In the genomic region with DNA sequence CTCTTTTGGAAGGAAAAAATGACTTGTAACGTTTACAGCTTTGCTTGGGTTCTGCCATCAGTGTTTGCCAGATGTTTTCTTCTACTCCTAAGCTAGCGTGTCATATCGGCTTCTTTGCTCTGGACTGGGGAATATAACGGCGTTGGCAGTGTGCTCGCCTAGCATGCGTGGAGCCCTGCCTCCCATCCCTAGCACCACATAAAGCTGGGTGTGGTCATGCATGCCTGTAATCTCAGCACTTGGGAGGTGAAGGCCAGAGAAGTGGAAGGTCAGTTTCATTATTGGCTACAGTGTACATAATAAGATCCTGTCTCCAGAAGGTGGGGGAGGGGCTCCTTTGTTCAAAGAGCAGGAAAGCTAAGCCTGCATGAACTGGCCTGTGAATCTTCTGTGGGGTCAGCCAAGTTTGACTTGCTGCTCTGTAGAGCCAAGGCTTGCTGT, we compare ENCODE assay signal across 9 mouse cellular contexts. TPM values are rescaled to one million over a fixed set of nuclear protein-coding genes. Genes with fewer than 3 reads are reported as not detected.
A peak's percentile ranks its signal among the peaks of the same experiment; 100 is the strongest.
DNase-seq lines count a peak whose midpoint lies in the region; ATAC-seq and TF ChIP-seq lines count a peak whose summit lies in the region.
"Had no signal": no experiment of that assay in that cellular context is flagged by ENCODE, and none has a peak within 500 bp of the region (broad histone marks: within the 10 kb centered on the region; RNA-seq: fewer than 3 reads in every experiment).

No protein-coding gene starts in this region.

- no peaks in the 10 kb centered on the region for H3K9me3 ChIP-seq in heart, postnatal 0 days (replicated peaks; ENCODE audit: control insufficient read depth, low read length)
- H3K9me3 ChIP-seq in embryonic facial prominence, embryonic 10.5 days = no peaks in the 10 kb centered on the region
- H3K9me3 ChIP-seq in kidney, embryonic 16.5 days (ENCODE audit: low read length) = no peaks in the 10 kb centered on the region
- H3K9me3 ChIP-seq in forebrain, embryonic 12.5 days = no peaks in the 10 kb centered on the region

- intact Hi-C loops in heart, adult 2 months (cut with DNase I) = loop anchor here (5.0 to 10.0 kb wide), 2 partner anchors 337 to 510 kb away; a partner anchor contains a TSS
- intact Hi-C loops in left cerebral cortex, adult 2 months (cut with DNase I) = no loop called here

- WGBS in heart, postnatal 0 days = 67% methylated on average over 7 of the region's 7 CpGs
- 58% methylated on average over 7 of the region's 7 CpGs for WGBS in heart, adult 2 months
- 88% methylated on average over 7 of the region's 7 CpGs for WGBS in embryonic facial prominence, embryonic 10.5 days
- WGBS in kidney, embryonic 16.5 days = 49% methylated on average over 7 of the region's 7 CpGs
- 86% methylated on average over 7 of the region's 7 CpGs for WGBS in forebrain, embryonic 12.5 days

- H3K4me1 ChIP-seq in heart, postnatal 0 days (ENCODE audit: control insufficient read depth, insufficient read depth) = peaks cover 31% of the 10 kb centered on the region
- peaks cover 13% of the 10 kb centered on the region for H3K4me1 ChIP-seq in heart, adult 2 months (ENCODE audit: control insufficient read depth, insufficient read depth, low read length)
- H3K4me1 ChIP-seq in embryonic facial prominence, embryonic 10.5 days = peaks cover 52% of the 10 kb centered on the region
- H3K4me1 ChIP-seq in kidney, embryonic 16.5 days (ENCODE audit: insufficient read depth, low read length) = peaks cover 39% of the 10 kb centered on the region
- H3K4me1 ChIP-seq in forebrain, embryonic 12.5 days = peaks cover 22% of the 10 kb centered on the region

- no peak overlapping the region for H3K4me2 ChIP-seq in heart, postnatal 0 days (ENCODE audit: low read depth, low read length)
- H3K4me2 ChIP-seq in kidney, embryonic 16.5 days (replicated peaks; ENCODE audit: low read depth, low read length) = 0 out of 2 replicates have a peak overlapping the region, but pooled peaks have one; percentile 0
- H3K4me2 ChIP-seq in forebrain, embryonic 12.5 days = no peak overlapping the region

- peak; percentile 13 for DNase-seq in heart, postnatal 0 days (ENCODE audit: low spot score)
- no peak for DNase-seq in heart, adult 2 months
- no peak for DNase-seq in embryonic facial prominence, embryonic 10.5 days (ENCODE audit: low spot score)
- DNase-seq in naive thymus-derived CD4-positive, alpha-beta T cell, adult 2 months (ENCODE audit: low read depth) = peak; percentile 16
- no peak for DNase-seq in left cerebral cortex, adult 2 months (ENCODE audit: extremely low spot score in 1 of 2, low spot score in 2 of 2)
- no peak for DNase-seq in left cerebral cortex, adult 8-10 months (ENCODE audit: low spot score in 2 of 2)
- DNase-seq: liver had no signal

- ATAC-seq in heart, postnatal 0 days (ENCODE audit: insufficient read depth, low read depth) = no peak
- peak; percentile 35 for ATAC-seq in kidney, embryonic 16.5 days (ENCODE audit: low FRiP score, low TSS enrichment)
- no peak for ATAC-seq in forebrain, embryonic 12.5 days (ENCODE audit: low FRiP score)

- no peak for TF ChIP-seq POLR2A in heart, adult 2 months (IDR thresholded peaks at IDR 0.05; ENCODE audit: insufficient read depth, low read depth, low read length)

- no peaks in the 10 kb centered on the region; the same call in 1 of the 2 replicates for H3K79me2 ChIP-seq in heart, adult 2 months (replicated peaks; ENCODE audit: control insufficient read depth, insufficient read depth, low read length)

- TF ChIP-seq CTCF in heart, postnatal 0 days (IDR thresholded peaks at IDR 0.05; ENCODE audit: low read depth) = no peak
- TF ChIP-seq CTCF in heart, adult 2 months (IDR thresholded peaks at IDR 0.05) = no peak
- no peak for TF ChIP-seq CTCF in left cerebral cortex, adult 2 months (IDR thresholded peaks at IDR 0.05)

- H3K36me3 ChIP-seq in heart, postnatal 0 days (replicated peaks; ENCODE audit: control insufficient read depth, insufficient read depth, low read length) = no peaks in the 10 kb centered on the region
- H3K36me3 ChIP-seq in heart, adult 2 months (ENCODE audit: control insufficient read depth, insufficient read depth, low read length) = peaks cover 3% of the 10 kb centered on the region; the same call in 1 of the 2 replicates
- H3K36me3 ChIP-seq in embryonic facial prominence, embryonic 10.5 days (replicated peaks) = peaks cover 7% of the 10 kb centered on the region
- H3K36me3 ChIP-seq in kidney, embryonic 16.5 days (ENCODE audit: insufficient read depth, low read length) = no peaks in the 10 kb centered on the region; the same call in 1 of the 2 replicates
- H3K36me3 ChIP-seq in forebrain, embryonic 12.5 days (replicated peaks) = no peaks in the 10 kb centered on the region

- H3K4me3 ChIP-seq in heart, postnatal 0 days (ENCODE audit: low read depth, low read length) = no peak overlapping the region
- no peak overlapping the region for H3K4me3 ChIP-seq in heart, adult 2 months
- H3K4me3 ChIP-seq in embryonic facial prominence, embryonic 10.5 days = no peak overlapping the region
- no peak overlapping the region for H3K4me3 ChIP-seq in kidney, embryonic 16.5 days (ENCODE audit: low read length)
- H3K4me3 ChIP-seq in left cerebral cortex, adult 2 months = no peak overlapping the region
- no peak overlapping the region for H3K4me3 ChIP-seq in forebrain, embryonic 12.5 days (replicated peaks)

- peak overlapping the region; percentile 30; the same call in 1 of the 2 replicates for H3K27ac ChIP-seq in heart, postnatal 0 days (ENCODE audit: low read depth)
- no peak overlapping the region for H3K27ac ChIP-seq in heart, adult 2 months
- H3K27ac ChIP-seq in embryonic facial prominence, embryonic 10.5 days (replicated peaks) = peak overlapping the region; percentile 31
- peak overlapping the region; percentile 82 for H3K27ac ChIP-seq in kidney, embryonic 16.5 days (ENCODE audit: low read length)
- no peak overlapping the region for H3K27ac ChIP-seq in left cerebral cortex, adult 2 months
- H3K27ac ChIP-seq in forebrain, embryonic 12.5 days = no peak overlapping the region

- 0 out of 2 replicates have a peak, but pooled peaks cover 4% of the 10 kb centered on the region for H3K27me3 ChIP-seq in heart, postnatal 0 days (ENCODE audit: control insufficient read depth, insufficient read depth, low read length)
- H3K27me3 ChIP-seq in heart, adult 2 months (ENCODE audit: control insufficient read depth, insufficient read depth, low read length) = no peaks in the 10 kb centered on the region
- 0 out of 2 replicates have a peak, but pooled peaks cover 11% of the 10 kb centered on the region for H3K27me3 ChIP-seq in embryonic facial prominence, embryonic 10.5 days (replicated peaks; ENCODE audit: low read depth, poor library complexity, severe bottlenecking)
- no peaks in the 10 kb centered on the region for H3K27me3 ChIP-seq in kidney, embryonic 16.5 days (ENCODE audit: insufficient read depth, low read length)
- peaks cover 3% of the 10 kb centered on the region; the same call in 1 of the 2 replicates for H3K27me3 ChIP-seq in forebrain, embryonic 12.5 days

- TF ChIP-seq EP300 in heart, postnatal 0 days (IDR thresholded peaks at IDR 0.05; ENCODE audit: low read depth) = no peak
- TF ChIP-seq EP300 in heart, adult 2 months (IDR thresholded peaks at IDR 0.05; ENCODE audit: insufficient read depth, low read depth, low read length) = no peak

- H3K9ac ChIP-seq in heart, postnatal 0 days (replicated peaks; ENCODE audit: low read depth, low read length) = no peak overlapping the region
- no peak overlapping the region for H3K9ac ChIP-seq in heart, adult 2 months (ENCODE audit: low read depth, low read length)
- H3K9ac ChIP-seq in kidney, embryonic 16.5 days (replicated peaks; ENCODE audit: low read length) = no peak overlapping the region; the same call in 1 of the 2 replicates
- no peak overlapping the region for H3K9ac ChIP-seq in forebrain, embryonic 12.5 days

RNA-seq across cellular contexts. Expression of a gene that starts 1.5 kb away (rescaled TPM):
- not detected in 2 replicates for total RNA-seq in heart, postnatal 0 days (2014; rRNA removed; ENCODE audit: low replicate concordance)
- polyA plus RNA-seq in heart, postnatal 0 days (2015; fragmentation: Nextera tagmentation; extraction: Ambion mirVana) = 0.04 TPM in 1 of 2 replicates, not detected in the other
- not detected for total RNA-seq in heart, adult 2 months (2021)
- 0.10 TPM in 1 of 2 replicates, not detected in the other for polyA plus RNA-seq in heart, adult 2 months (2012; rRNA removed)
- polyA plus RNA-seq in embryonic facial prominence, embryonic 10.5 days (2016; fragmentation: Nextera tagmentation; extraction: Ambion mirVana) = 0.21 and 0.28 TPM in 2 replicates
- 0.81 and 1.0 TPM in 2 replicates for polyA plus RNA-seq in kidney, embryonic 16.5 days (2015; fragmentation: Nextera tagmentation; extraction: Ambion mirVana)
- not detected for total RNA-seq in left cerebral cortex, adult 2 months (2021)
- under 1 TPM in 3 of 4 experiments, not detected in 1; 0.14 to 0.17 (median 0.16) TPM for total RNA-seq in left cerebral cortex, adult 8-10 months (2022)
- polyA plus RNA-seq in forebrain, embryonic 12.5 days (2016; fragmentation: Nextera tagmentation; extraction: Ambion mirVana) = 0.33 and 0.34 TPM in 2 replicates

RNA-seq across cellular contexts. Expression of a gene that starts 2.2 kb away (rescaled TPM):
- 32.9 and 43.0 TPM in 2 replicates for total RNA-seq in heart, postnatal 0 days (2014; rRNA removed; ENCODE audit: low replicate concordance)
- polyA plus RNA-seq in heart, postnatal 0 days (2015; fragmentation: Nextera tagmentation; extraction: Ambion mirVana) = 10.5 and 10.7 TPM in 2 replicates
- 10 to 100 TPM; 16.6 to 17.2 TPM for total RNA-seq in heart, adult 2 months (2021)
- 39.2 and 49.2 TPM in 2 replicates for polyA plus RNA-seq in heart, adult 2 months (2012; rRNA removed)
- polyA plus RNA-seq in embryonic facial prominence, embryonic 10.5 days (2016; fragmentation: Nextera tagmentation; extraction: Ambion mirVana) = 35.9 and 37.1 TPM in 2 replicates
- polyA plus RNA-seq in kidney, embryonic 16.5 days (2015; fragmentation: Nextera tagmentation; extraction: Ambion mirVana) = 55.0 and 59.0 TPM in 2 replicates
- 10 to 100 TPM; 16.5 to 18.8 TPM for total RNA-seq in left cerebral cortex, adult 2 months (2021)
- 10 to 100 TPM; 12.2 to 20.5 (median 19.4) TPM for total RNA-seq in left cerebral cortex, adult 8-10 months (2022)
- 26.1 and 26.5 TPM in 2 replicates for polyA plus RNA-seq in forebrain, embryonic 12.5 days (2016; fragmentation: Nextera tagmentation; extraction: Ambion mirVana)

RNA-seq across cellular contexts. Expression of a gene that starts 19.0 kb away (rescaled TPM):
- 45.8 and 50.8 TPM in 2 replicates for total RNA-seq in heart, postnatal 0 days (2014; rRNA removed; ENCODE audit: low replicate concordance)
- 208 and 210 TPM in 2 replicates for polyA plus RNA-seq in heart, postnatal 0 days (2015; fragmentation: Nextera tagmentation; extraction: Ambion mirVana)
- total RNA-seq in heart, adult 2 months (2021) = 100 to 1,000 TPM in 1 of 2 experiments, 10 to 100 TPM in 1; 91.8 to 104 TPM
- polyA plus RNA-seq in heart, adult 2 months (2012; rRNA removed) = 54.5 and 83.5 TPM in 2 replicates
- 419 and 430 TPM in 2 replicates for polyA plus RNA-seq in embryonic facial prominence, embryonic 10.5 days (2016; fragmentation: Nextera tagmentation; extraction: Ambion mirVana)
- 312 and 314 TPM in 2 replicates for polyA plus RNA-seq in kidney, embryonic 16.5 days (2015; fragmentation: Nextera tagmentation; extraction: Ambion mirVana)
- 100 to 1,000 TPM; 187 to 209 TPM for total RNA-seq in left cerebral cortex, adult 2 months (2021)
- total RNA-seq in left cerebral cortex, adult 8-10 months (2022) = 100 to 1,000 TPM; 185 to 217 (median 197) TPM
- polyA plus RNA-seq in forebrain, embryonic 12.5 days (2016; fragmentation: Nextera tagmentation; extraction: Ambion mirVana) = 334 and 335 TPM in 2 replicates

RNA-seq across cellular contexts. Expression of a gene that starts 19.1 kb away (rescaled TPM):
- total RNA-seq in heart, postnatal 0 days (2014; rRNA removed; ENCODE audit: low replicate concordance) = 21.2 and 32.7 TPM in 2 replicates
- 19.2 and 23.1 TPM in 2 replicates for polyA plus RNA-seq in heart, postnatal 0 days (2015; fragmentation: Nextera tagmentation; extraction: Ambion mirVana)
- 10 to 100 TPM; 20.2 to 21.6 TPM for total RNA-seq in heart, adult 2 months (2021)
- 10.2 and 15.2 TPM in 2 replicates for polyA plus RNA-seq in heart, adult 2 months (2012; rRNA removed)
- polyA plus RNA-seq in embryonic facial prominence, embryonic 10.5 days (2016; fragmentation: Nextera tagmentation; extraction: Ambion mirVana) = 85.3 and 92.0 TPM in 2 replicates
- 60.5 and 60.7 TPM in 2 replicates for polyA plus RNA-seq in kidney, embryonic 16.5 days (2015; fragmentation: Nextera tagmentation; extraction: Ambion mirVana)
- 10 to 100 TPM; 30.1 to 31.1 TPM for total RNA-seq in left cerebral cortex, adult 2 months (2021)
- 10 to 100 TPM; 24.2 to 34.4 (median 29.6) TPM for total RNA-seq in left cerebral cortex, adult 8-10 months (2022)
- polyA plus RNA-seq in forebrain, embryonic 12.5 days (2016; fragmentation: Nextera tagmentation; extraction: Ambion mirVana) = 63.0 and 69.1 TPM in 2 replicates

RNA-seq across cellular contexts. Expression of a gene that starts 26.7 kb away (rescaled TPM):
- not detected in 2 replicates for total RNA-seq in heart, postnatal 0 days (2014; rRNA removed; ENCODE audit: low replicate concordance)
- polyA plus RNA-seq in heart, postnatal 0 days (2015; fragmentation: Nextera tagmentation; extraction: Ambion mirVana) = not detected in 2 replicates
- not detected for total RNA-seq in heart, adult 2 months (2021)
- not detected in 2 replicates for polyA plus RNA-seq in heart, adult 2 months (2012; rRNA removed)
- not detected in 2 replicates for polyA plus RNA-seq in embryonic facial prominence, embryonic 10.5 days (2016; fragmentation: Nextera tagmentation; extraction: Ambion mirVana)
- polyA plus RNA-seq in kidney, embryonic 16.5 days (2015; fragmentation: Nextera tagmentation; extraction: Ambion mirVana) = not detected in 2 replicates
- total RNA-seq in left cerebral cortex, adult 2 months (2021) = not detected
- 10 to 100 TPM in 1 of 4 experiments, 1 to 10 TPM in 1, not detected in 2; 1.1 to 16.8 TPM for total RNA-seq in left cerebral cortex, adult 8-10 months (2022)
- not detected in 2 replicates for polyA plus RNA-seq in forebrain, embryonic 12.5 days (2016; fragmentation: Nextera tagmentation; extraction: Ambion mirVana)

Comparison
In these comparisons a context has a peak if more than half of its experiments do, and no peak if none do; other contexts are left out.
1. DNase-seq: peak in heart, postnatal 0 days (single experiment) and naive thymus-derived CD4-positive, alpha-beta T cell, adult 2 months (single experiment); none in heart, adult 2 months (0 of 2), embryonic facial prominence, embryonic 10.5 days (single experiment), left cerebral cortex, adult 2 months (0 of 2) and left cerebral cortex, adult 8-10 months (0 of 2).
2. H3K27ac ChIP-seq: peak in heart, postnatal 0 days (single experiment), embryonic facial prominence, embryonic 10.5 days (single experiment) and kidney, embryonic 16.5 days (single experiment); none in heart, adult 2 months (single experiment), left cerebral cortex, adult 2 months (single experiment) and forebrain, embryonic 12.5 days (single experiment).